Mouse (Mus musculus) intestine, postnatal 0 days (tissue): ENCODE measurements at regions not wholly inside any gene's neighbourhood (a gene's known extent, or its start where the extent isn't known, plus 50 kb on each side); places are given as distances from the start of the nearest gene placed in this dataset.

Experiments used
- ATAC-seq: fragments of 200-750 bp; cut with Nextera tagmentation; 2 replicates; pipeline ENCODE4 v1.8.0; 2017; ENCODE audit warnings: mild to moderate bottlenecking, moderate TSS enrichment, moderate library complexity
- H3K27ac ChIP-seq: fragments of 300-500 bp; sonication (generic); 2 replicates; pipeline ENCODE4 v1.5.1; 2014; ENCODE audit warnings: mild to moderate bottlenecking, low read depth, low read length, moderate library complexity
- H3K27me3 ChIP-seq: fragments of 300-500 bp; sonication (generic); replicated peaks from 2 replicates; pipeline ENCODE4 v1.6.1; 2014; ENCODE audit warnings: low read length, mixed read lengths; ENCODE audit not compliant: control insufficient read depth, insufficient read depth
- H3K36me3 ChIP-seq: fragments of 300-500 bp; sonication (generic); 2 replicates; pipeline ENCODE4 v1.6.1; 2014; ENCODE audit warnings: mild to moderate bottlenecking, moderate library complexity; ENCODE audit not compliant: control insufficient read depth, insufficient read depth
- H3K4me1 ChIP-seq: fragments of 300-500 bp; sonication (generic); replicated peaks from 2 replicates; pipeline ENCODE4 v1.6.1; 2014; ENCODE audit warnings: antibody characterized with exemption, low read length, mixed read lengths; ENCODE audit not compliant: control insufficient read depth, insufficient read depth
- H3K4me2 ChIP-seq: fragments of 300-500 bp; sonication (generic); replicated peaks from 2 replicates; pipeline ENCODE4 v1.6.1; 2014; ENCODE audit warnings: low read depth, mild to moderate bottlenecking, moderate library complexity
- H3K4me3 ChIP-seq: fragments of 300-500 bp; sonication (generic); 2 replicates; pipeline ENCODE4 v1.5.1; 2014; ENCODE audit warnings: low read depth, low read length
- H3K9ac ChIP-seq: fragments of 300-500 bp; sonication (generic); 2 replicates; pipeline ENCODE4 v1.6.1; 2014; ENCODE audit warnings: mild to moderate bottlenecking, low read depth, low read length
- H3K9me3 ChIP-seq: fragments of 300-500 bp; sonication (generic); 2 replicates; pipeline ENCODE4 v1.6.1; 2016; ENCODE audit warnings: mixed run types; ENCODE audit not compliant: control insufficient read depth
- CTCF ChIP-seq: sonication (generic); IDR thresholded peaks from 2 replicates; pipeline ENCODE4 v1.5.1; 2016; ENCODE audit warnings: low read depth, mild to moderate bottlenecking, control low read depth, antibody characterized with exemption, moderate library complexity
- WGBS: fragments of 180-500 bp; shearing (Covaris S2); extraction: QIAGEN DNeasy Blood & Tissue Kit; methylation state at CpG from one replicate; pipeline ENCODE4 v1.1.7; 2014; 5-methylcytosine and 5-hydroxymethylcytosine counted together

DNA sequence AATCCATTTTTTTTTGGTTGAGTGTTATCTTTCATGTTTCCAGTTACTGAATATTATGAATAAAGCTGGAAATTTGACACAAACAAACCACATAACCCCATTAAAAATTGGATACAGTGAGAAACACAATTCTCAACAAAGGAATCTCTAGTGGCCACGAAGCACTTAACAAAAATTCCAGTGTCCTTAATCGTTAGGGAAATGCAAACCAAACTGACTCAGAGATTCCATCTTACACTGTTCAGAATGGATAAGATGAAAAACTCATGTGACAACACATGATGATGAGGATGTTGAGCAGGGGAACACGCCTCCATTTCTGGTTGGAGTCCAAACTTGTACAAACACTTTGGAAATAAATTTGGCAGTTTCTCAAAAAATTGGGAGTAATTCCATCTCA is 57.3 kb downstream of the Tktl2 start:
- Histone ChIP-seq H3K36me3 (no peaks in the 10 kb centered on the region), H3K27me3 (no peaks in the 10 kb centered on the region), H3K9ac (no peak overlapping the region), H3K27ac (no peak overlapping the region), H3K4me3 (no peak overlapping the region), H3K4me2 (no peak overlapping the region), H3K9me3 (no peaks in the 10 kb centered on the region), H3K4me1 (no peaks in the 10 kb centered on the region)
- ATAC-seq: no peak
- TF ChIP-seq CTCF: no peak
- WGBS: 64% methylated on average over 3 of the region's 3 CpGs

DNA sequence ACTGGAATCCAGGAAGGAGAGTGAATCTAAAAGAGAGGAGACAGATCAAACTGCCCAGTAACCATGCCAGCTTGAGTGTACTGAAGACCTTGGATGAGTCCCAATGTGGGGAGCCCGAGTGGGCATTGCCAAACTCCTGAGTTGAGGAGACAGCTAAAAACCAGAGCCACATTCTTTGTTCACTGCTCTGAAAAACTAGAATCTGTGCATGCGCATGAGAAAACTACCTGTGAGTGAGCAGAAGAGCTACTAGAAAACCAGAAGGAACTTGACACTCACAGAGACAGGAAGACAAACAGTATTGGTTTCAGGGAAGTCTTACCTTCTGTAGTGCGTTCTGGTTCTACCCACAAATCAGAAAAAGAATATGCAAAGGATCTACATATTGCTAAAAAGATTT is 74.6 kb downstream of the Tktl2 start:
- Histone ChIP-seq H3K4me1 (no peaks in the 10 kb centered on the region), H3K27me3 (no peaks in the 10 kb centered on the region), H3K27ac (no peak overlapping the region), H3K9ac (no peak overlapping the region), H3K4me2 (no peak overlapping the region), H3K4me3 (no peak overlapping the region), H3K9me3 (no peaks in the 10 kb centered on the region), H3K36me3 (no peaks in the 10 kb centered on the region)
- 83% methylated on average over 3 of the region's 3 CpGs for WGBS
- no peak for TF ChIP-seq CTCF
- ATAC-seq: no peak

DNA sequence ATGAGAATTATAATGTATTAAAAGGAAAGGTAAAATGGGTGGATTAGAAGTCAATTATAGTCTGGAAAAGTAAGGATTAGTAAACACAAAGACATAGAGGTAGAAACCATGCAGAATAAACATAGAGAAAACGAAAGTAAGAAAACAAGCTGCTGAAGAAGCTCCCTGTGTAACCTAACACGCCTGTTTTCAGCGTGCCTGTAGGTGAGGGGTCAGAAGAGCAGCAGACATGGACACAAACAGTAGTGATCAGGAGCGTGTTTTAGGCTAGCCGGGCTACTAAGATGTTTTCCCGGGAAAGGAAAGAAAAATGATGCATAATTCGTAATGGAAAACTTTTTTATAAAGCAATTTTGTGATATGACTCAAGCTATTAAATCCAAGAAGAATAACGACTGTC is 75.3 kb downstream of the Tktl2 start:
- no peak for ATAC-seq
- H3K27me3 ChIP-seq: no peaks in the 10 kb centered on the region
- no peak for TF ChIP-seq CTCF
- no peak overlapping the region for H3K9ac ChIP-seq
- WGBS: 68% methylated on average over 8 of the region's 8 CpGs
- no peaks in the 10 kb centered on the region for H3K36me3 ChIP-seq
- H3K4me3 ChIP-seq: no peak overlapping the region
- no peaks in the 10 kb centered on the region for H3K9me3 ChIP-seq
- H3K4me2 ChIP-seq: no peak overlapping the region
- no peak overlapping the region for H3K27ac ChIP-seq
- H3K4me1 ChIP-seq: no peaks in the 10 kb centered on the region

DNA sequence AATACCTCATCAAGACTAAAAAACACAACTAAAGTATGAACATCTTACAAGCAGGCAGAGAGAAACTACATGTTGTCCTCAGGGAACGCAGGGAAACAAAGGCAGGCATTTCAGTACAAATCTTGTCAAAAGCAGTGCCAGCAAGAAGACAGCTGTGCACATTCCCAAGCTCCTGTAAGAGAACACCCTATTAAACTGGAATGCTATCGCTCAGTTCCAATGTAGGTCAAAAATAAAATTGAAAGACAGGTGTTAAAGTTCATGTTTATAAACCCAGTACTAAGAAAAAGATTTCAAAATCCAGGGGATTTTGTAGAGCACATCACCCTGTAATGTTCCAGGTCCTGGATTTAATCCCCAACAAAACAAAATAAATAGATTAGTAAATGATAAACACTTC is 75.7 kb downstream of the Tktl2 start:
- H3K4me3 ChIP-seq: no peak overlapping the region
- H3K4me2 ChIP-seq: no peak overlapping the region
- TF ChIP-seq CTCF: no peak
- no peak overlapping the region for H3K27ac ChIP-seq
- H3K9ac ChIP-seq: no peak overlapping the region
- no peak for ATAC-seq
- no peaks in the 10 kb centered on the region for H3K27me3 ChIP-seq
- no peaks in the 10 kb centered on the region for H3K36me3 ChIP-seq
- 83% methylated on average over 2 of the region's 2 CpGs for WGBS
- H3K4me1 ChIP-seq: no peaks in the 10 kb centered on the region
- no peaks in the 10 kb centered on the region for H3K9me3 ChIP-seq

DNA sequence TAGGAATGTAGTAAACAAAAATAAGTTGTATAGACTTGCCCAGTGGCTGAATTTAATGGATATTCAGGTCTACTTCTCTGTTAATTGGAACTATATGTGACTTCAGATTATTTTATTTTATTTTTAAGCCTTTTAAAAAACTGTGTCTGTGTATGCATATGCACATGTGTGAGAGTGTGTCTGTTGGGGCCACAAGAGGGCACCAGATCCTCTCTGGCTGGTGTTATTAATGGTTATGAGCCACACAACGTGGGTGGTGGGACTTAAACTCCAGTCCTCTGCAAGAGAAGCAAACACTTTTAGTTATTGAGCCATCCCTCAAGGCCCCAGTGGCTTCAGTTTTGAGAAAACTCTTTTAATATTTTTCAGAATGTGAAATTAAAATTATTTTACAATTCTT is 77.9 kb downstream of the Tktl2 start:
- Histone ChIP-seq H3K27me3 (no peaks in the 10 kb centered on the region), H3K27ac (no peak overlapping the region), H3K36me3 (no peaks in the 10 kb centered on the region), H3K9ac (no peak overlapping the region), H3K4me3 (no peak overlapping the region), H3K4me1 (no peaks in the 10 kb centered on the region), H3K9me3 (no peaks in the 10 kb centered on the region), H3K4me2 (no peak overlapping the region)
- TF ChIP-seq CTCF: peak; percentile 19; the same call in 1 of the 2 replicates
- no peak for ATAC-seq
- 48% methylated on average over 1 of the region's 1 CpGs for WGBS

DNA sequence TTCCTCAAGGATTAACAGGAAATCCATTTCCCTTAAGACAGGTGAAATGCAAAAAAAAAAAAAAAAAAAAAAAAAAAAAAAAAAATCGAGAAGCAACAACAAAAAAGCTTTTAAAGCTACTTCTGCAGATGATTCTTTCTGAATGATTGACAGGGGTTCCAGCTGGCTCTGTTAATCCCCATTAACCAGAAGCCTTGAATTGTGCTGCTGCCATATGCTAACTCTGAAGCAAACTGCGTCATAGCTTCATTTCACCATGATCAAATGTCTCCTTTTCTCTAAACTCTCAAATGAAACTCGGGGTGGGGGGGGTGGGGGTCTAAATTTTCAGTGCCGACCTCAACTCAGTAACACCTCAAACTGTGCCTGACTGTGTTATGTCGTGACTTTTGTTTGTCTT is 80.7 kb downstream of the Npy5r start:
- Histone ChIP-seq H3K36me3 (no peaks in the 10 kb centered on the region), H3K27me3 (no peaks in the 10 kb centered on the region)
- 72% methylated on average over 5 of the region's 5 CpGs for WGBS

DNA sequence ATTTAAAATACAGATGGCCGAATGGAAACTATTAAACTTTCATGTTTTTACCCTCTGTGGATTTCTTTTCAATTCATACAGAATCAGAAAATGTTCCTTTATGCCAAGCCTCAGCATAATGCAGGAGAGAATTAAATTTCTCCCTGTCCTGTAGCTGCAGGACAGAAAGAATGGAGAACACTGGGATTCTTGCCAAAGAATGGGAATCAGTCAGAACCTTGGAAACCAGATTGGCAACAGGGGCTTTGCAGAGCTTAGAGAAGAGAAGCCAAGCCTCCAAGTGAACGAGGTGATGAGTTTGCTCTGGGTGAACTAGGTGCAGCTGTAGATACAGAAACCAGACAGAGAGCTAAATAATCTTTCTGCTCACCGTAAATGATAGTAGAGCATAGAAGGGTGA is 64.6 kb downstream of the Npy5r start:
- Histone ChIP-seq H3K27me3 (no peaks in the 10 kb centered on the region), H3K27ac (no peak overlapping the region), H3K4me1 (no peaks in the 10 kb centered on the region), H3K9me3 (no peaks in the 10 kb centered on the region), H3K4me2 (no peak overlapping the region), H3K4me3 (no peak overlapping the region), H3K36me3 (no peaks in the 10 kb centered on the region), H3K9ac (no peak overlapping the region)
- 68% methylated on average over 3 of the region's 3 CpGs for WGBS
- no peak for ATAC-seq
- no peak for TF ChIP-seq CTCF

More for the DNA sequence above, 80.7 kb downstream of the Npy5r start:
- H3K9ac ChIP-seq: no peak overlapping the region
- no peak for TF ChIP-seq CTCF
- H3K4me3 ChIP-seq: no peak overlapping the region
- H3K4me2 ChIP-seq: no peak overlapping the region
- no peak for ATAC-seq
- no peaks in the 10 kb centered on the region for H3K9me3 ChIP-seq
- no peak overlapping the region for H3K27ac ChIP-seq
- H3K4me1 ChIP-seq: no peaks in the 10 kb centered on the region
